Mouse (Mus musculus) embryo, embryonic 10 days (tissue): Measurements from ENCODE around the gene Hspb9.
A peak's percentile ranks its signal among the peaks of the same experiment; 100 is the strongest.

Experiments
- DNase-seq: peaks from one replicate; pipeline ENCODE4 v3.0.0-alpha.2; 2015; ENCODE audit warnings: low spot score

Hspb9 gene

DNA sequence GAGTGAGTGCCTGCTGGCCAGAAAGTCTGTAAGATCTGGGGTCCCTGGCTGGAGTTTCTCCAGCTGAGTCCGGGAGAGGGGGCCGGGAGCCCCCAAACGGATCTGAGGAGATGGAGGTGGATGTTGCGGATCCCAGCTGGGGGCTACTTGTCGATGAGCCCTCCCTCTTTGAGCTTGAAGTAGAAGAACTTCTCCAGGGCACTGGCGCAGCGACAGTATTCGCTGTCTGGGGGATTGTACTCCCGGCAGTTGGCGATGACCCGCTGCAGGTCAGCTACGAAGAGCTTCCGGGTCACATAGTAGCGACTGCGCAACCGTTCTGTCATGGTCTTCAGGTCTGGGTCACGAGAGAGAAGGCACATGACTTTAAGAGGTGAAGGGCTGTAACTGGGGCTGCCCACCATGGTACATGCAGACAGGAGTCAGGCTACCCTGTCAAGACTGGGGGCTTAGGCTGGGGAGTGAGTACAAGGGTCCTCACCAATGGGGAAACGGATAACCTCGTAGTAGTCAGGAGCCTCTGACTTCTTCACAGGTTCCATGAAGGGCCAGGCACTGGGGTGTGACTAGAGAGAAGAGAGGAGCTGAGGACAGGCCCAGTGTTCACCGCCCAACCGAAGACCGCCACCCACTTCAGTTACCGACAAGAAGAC is 8.4 kb upstream of the Hspb9 start:
- no peak for DNase-seq

DNA sequence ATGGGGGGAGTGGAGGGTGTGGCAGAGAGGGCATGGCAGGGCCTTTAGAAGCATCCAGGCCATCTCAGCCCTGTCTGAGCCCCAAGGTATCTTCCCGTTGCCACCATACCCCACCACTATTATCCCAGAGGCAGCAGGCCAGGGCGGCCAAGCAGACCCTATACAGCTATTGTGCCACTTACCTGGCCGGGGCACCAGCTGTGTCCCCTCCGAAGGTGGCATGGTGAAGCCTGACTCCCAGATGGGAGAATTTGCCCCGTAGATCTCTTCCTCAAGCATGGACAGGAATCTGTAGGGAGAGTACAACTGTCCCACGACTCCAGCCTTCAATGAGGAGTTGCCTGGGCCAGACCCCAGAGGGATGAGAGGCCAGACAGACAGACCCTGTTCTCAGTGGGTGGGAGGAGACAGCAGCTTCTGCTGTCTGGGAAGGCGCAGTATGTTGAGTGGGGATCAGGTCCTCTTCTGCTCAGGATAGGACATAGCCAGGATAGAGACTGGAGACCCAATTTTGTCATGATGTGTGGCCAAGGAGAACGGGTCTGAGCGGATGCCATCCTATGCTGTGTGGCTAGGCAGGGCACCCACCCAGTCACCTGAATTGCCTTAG is 4.3 kb upstream of the Hspb9 start:
- no peak for DNase-seq

DNA sequence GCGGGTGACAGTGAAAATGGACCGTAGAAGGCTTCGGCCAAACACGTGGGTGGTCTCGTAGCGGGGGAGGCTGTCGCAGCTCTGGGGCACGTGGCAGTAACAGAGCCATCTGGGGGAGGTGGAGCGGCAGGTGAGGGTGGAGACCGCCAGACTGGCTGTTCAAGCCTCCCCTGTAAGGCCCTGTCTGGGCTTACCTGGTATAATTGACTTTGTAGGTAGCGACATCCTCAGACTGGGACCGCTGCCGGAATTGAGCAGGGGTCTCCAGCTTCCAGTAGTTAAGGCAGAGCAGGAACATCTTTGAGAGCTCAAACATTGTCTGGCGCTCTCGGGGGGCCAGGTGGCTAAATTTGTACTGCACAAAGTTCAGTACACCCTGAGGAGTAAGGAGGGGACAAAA is 3.1 kb upstream of the Hspb9 start:
- DNase-seq: no peak

DNA sequence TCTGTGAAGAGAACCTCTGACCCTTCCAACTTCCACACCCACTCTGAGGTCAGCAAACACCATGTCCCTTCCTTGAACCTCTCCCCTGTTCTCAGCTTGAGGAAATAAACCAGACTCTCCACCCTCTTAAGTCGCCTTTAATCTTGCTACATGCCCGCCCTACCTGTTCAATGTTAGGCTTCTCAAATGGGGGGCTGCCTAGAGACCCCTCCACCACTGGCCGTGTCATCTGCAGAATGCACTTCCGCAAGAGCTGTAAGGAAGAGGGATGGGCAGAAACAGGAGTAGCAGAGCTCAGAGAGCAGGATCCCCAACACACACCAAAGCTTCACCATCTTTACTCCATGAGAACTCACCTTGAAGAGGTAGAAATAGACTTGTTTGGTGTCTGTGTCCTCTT is 2.7 kb upstream of the Hspb9 start:
- no peak for DNase-seq

DNA sequence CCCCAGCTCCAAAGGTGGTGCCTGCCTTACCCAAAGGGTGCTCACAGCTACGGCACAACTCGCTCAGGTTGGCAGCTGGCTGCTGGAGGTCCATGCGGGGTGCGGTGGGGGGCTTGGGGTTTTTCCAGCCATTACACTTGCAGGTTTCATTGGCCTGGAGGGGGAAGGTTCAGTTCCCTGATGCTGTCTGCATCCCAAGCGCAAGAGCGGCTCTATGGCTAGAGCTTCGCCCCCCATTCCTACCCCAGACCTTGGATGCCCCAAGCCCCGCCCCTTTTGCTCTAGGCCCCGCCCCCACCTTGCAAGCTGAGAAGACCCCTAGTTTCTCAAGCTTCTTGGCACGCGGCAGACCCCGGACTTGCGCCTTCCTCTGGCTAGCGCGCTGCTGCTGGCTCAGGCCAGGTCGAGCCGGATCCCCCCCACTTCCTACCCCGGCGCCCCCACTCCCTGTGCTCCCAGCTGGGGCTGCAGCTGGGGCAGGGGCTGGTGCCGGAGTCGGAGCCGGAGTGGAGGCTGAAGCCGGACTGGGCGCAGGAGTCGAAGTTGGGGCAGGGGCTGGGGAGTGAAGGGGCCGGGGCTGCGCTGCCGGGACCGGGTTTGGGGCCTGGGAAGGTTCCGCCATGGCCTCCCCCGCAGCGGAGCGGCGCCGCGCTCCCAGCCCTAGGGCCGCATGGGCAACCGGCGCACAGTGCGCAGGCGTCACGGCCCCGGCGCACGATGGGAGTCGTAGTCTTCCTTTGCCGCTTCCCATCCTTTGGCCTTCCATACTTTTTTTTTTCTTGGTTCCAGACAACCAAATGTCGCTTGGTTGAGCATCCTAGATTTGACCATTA is 1.7 kb upstream of the Hspb9 start, which contains the start of gene Kat2a:
Gene Kat2a, minus strand, starts transcription at position 683 of the 833 bp plus-strand sequence.
- peak; percentile 97 for DNase-seq

DNA sequence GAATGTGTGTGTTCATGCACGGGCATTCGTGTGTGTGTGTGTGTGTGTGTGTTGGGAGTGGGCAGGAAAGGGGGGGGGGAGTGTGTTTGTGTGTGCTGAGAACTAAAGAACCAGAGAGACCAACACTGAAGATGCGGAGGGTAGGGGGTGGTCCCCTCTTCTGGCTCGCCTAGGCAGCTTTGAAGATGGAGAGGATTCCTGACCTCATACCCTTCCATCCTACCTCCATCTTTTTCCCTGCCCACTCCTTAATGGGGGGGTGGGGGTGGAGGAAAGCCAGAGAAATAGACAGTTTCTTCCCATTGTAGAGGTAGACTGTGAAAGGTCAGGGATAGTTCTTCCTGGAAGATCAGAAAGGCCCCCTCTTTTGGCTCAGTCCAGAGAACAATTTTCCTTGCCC is 476 bp upstream of the Hspb9 start:
- DNase-seq: no peak

DNA sequence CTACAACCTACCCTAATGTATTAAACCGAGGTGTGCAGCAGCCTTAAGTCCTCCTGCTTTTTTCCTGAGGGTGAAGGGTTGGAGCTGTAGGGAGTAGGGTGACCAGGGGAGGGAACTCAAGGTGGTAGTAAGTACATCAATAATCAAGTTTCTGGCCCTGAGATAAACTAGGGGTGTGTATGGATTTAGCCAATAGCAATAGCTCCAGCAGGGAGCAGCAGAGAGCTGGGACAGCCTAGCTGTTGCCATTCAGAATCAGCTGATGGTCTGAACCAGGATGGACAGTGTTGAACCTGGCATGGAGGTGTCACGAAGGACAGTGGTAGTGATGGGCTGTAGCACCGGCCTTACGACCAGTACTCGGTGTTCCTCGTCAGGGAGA is 875 bp downstream of the Hspb9 start:
- peak; percentile 89 for DNase-seq

DNA sequence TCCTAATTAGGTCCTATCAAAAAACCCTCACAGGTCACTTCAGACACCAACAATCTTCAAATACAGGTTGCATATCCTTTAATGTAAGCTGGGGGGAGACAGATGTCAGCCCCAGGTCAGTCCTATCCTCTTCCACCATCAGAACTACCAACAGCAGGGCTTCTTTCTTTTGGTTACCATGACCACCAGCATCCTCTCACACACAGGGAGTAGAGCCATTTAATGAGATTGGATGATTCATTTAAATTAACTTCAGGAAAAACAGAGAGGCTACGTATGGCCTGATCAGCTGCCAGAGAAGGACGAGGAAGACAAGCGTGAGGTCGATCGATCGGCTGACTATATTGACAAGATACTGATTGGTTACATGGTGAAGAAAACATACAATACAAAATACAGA is 1.3 kb downstream of the Hspb9 start:
- peak; percentile 4 for DNase-seq

DNA sequence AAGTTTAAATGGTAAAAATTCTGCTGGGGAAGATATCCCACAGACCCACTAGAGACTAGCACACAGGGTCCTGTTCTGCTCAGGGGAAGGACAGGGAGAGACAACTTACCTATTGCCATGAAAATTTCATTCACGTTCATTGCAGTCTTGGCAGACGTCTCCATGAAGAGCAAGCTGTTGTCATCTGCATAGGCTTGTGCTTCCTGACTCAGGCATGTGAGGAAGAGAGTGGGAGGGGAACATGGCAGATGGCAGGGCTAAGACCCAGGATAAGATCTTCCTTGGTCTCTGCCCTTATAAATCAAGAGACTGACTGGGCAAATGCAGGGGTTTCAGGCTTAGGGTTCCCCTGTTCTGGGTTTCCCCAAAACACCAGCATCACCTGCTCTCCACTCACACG is 3.0 kb downstream of the Hspb9 start:
- no peak for DNase-seq

DNA sequence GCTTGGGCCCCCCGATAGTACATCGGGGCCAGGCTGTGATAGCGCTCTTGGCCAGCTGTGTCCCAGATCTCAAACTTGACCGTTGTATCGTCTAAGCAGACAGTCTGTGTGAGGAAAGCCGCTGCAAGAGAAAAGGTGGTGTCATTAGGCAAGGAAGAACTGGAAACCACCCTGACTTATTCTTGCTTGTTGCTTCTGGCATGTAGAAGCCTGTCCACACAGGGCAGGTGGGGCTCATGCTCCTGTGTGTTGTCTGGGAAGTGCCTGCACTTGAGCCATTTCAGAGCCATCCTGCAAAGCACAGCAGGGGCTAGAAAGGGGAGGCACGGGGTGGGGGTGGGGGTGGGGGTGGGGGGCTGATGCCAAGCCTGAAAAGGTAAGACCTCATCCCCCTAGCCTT is 4.8 kb downstream of the Hspb9 start:
- no peak for DNase-seq

DNA sequence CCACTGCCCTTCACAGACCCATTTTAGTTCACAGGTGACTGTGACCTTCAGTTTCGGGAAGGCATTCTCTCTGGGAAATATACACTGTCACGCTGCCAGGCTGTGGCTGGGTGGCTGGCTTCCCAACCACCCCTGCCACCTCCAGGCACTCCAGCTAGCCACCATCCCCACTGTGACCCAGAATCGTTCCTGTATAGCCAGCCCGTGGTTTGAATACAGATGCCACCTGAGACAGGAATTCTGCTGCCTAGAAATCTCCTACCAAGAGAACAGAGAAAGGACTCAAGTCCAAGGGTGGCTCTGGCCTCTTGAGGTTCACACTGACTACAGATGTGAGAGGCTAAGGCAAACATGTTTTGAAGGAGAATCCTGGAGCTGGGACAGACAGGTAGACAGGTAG is 5.2 kb downstream of the Hspb9 start:
- DNase-seq: no peak

DNA sequence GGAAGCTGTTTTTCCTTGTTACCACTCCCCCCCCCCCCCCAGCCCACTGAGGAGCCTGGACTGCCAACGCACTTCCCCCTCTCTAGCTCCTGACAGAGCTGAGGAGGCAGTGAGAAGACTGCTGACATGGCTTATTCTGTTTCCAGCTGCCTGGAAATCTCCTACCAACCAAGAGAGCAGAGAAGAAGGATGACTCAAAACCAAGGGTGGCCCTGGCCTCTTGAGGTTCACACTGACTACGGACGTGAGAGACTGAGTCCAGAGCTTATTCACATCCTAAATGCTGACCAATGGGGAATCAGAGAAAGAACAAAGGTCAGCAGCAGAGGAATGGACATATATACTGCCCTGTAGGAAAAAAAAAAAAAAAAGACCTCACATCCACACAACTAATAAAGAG is 5.7 kb downstream of the Hspb9 start:
- DNase-seq: no peak

DNA sequence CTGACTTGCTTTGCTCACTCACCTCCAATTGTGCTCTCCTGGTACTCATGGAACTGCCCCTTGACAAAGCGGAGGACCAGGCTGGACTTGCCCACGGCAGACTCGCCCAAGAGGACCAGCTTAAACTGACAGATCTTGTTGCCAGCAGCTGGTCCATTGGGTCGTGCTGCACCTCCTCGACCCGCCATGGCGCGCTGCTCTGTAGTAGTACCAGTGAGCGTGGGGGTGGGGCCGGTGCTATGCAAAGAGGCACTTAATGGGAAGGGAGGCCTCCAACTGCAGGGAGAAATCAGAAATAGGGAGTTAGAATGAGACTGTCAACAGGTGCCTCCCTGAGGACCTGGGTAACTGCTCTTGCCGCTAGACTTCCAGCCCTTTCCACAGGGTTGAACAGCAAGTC is 6.2 kb downstream of the Hspb9 start:
- no peak for DNase-seq

DNA sequence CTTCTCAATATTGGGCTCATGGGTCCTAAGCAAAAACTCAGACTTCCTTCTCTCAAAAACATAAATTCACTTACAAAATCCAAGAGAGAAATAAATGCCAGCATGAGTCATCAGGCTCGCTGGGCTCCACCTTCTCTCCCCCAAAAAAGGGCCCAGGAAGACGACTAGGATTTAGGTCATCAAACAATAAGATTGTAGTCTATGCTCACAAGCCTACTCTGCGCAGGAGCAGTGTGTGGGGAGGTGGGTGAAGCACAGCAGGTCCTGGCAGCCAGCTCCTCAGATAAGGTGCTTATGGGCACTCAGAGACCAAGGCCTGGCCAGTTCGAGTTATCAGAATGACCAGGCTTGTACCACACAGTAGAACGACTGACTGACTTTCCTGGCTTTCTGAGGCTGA is 6.7 kb downstream of the Hspb9 start:
- no peak for DNase-seq

DNA sequence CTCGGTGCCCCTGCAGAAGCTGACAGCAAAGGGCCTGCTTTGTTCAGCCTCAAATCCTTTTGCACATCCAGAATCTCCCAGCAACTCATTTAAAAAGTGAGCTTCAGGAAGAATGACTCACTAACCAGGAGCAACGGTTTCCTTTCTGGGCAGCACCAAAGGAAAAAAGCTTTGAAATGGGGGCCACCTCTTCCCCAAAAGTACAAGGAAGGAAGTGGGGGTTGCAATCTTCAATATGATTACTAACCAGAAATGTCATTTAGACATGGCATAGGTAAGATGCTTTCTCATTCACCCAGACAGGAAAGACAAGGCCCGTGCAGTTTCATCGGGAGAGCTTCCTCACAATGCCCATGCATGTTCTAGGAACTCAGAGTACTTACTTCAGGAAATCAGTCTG is 7.6 kb downstream of the Hspb9 start:
- DNase-seq: no peak

DNA sequence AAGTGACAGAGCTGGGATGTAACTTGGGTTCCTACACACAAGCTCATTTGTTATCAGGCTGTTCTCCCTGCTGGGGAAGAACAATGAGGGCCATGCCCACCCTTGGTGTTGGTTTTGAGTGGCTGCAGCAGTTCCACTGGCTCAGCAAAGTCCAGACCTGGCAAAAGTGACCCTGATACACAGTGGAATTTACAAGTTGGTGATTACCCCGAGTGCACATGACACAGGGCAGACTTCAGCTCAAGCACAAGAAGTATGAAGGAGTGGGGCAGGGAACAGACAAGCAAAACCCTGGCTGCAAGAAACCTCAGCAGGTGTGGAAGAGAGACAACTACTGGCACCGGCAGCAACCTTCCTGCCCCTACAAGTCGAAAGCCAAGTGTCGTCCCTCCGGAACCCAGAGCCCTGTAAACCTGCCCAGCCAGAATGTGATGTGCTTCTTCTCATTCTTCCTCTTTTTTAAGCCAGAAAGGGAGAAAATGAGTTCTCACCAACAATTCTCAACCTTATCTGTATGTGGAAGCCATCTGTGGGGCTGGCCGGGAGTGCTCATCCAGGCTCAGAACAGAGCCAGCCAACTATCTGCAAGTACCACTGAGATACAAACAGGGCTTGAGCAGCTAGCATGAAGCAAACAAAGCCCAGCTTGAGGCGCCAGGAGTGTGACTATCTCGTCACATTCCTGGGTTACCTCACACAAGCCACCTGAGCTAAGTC is 8.3 kb downstream of the Hspb9 start:
- no peak for DNase-seq

DNA sequence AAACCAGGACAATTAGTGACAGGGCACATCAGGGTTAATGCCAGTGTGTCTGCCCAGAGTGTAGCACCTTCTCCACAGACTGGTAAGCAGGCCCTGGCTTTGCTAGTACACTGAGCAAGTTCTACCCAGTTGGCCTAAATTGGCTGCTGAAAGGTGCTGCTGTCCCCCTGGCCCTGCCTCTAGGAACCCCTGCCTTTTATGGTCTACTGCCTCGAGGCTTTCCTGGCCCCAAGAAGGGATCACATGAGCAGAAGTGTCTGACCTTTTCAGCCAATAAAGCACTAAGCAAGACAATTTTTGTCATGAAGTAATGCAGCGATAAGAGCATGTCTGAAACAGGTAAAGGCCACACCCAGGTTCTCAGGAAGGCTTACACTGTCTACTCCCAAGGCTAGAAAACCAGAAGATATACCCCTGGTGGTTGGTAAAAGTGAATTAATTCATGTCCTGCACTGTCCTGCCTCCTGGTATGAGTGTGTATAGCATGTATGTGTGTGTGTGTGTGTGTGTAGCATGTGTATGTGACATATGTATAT is 8.9 kb downstream of the Hspb9 start:
- no peak for DNase-seq

DNA sequence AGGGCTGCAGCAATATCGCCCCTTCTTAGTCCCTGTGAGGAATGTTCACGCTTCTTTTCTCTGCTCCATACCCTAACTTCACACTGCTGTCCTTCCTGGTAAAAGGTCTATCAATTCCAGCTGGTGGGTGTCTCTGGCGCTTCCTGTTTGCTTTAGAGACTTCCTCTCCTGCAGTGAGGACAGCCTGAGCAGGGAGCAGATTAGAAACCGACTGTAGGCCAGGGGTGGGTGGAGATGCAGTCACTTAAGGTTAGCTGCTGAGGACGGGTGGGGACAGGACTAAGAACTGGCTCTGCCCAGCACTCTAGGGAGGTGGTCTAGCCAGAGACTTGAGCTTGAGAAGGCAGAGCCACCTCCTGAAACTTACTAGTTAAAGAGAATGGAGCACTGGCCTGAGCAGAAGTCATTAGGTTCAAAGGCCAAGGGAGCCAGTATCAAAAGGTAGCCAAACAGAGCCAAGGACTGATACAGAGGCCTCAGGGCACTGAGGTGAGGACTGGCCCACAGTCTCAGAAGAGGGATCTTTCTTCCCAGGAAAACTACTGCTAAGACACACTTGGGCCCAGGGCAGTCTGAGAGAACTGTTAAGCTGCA is 11.4 kb downstream of the Hspb9 start:
- DNase-seq: peak; percentile 40

DNA sequence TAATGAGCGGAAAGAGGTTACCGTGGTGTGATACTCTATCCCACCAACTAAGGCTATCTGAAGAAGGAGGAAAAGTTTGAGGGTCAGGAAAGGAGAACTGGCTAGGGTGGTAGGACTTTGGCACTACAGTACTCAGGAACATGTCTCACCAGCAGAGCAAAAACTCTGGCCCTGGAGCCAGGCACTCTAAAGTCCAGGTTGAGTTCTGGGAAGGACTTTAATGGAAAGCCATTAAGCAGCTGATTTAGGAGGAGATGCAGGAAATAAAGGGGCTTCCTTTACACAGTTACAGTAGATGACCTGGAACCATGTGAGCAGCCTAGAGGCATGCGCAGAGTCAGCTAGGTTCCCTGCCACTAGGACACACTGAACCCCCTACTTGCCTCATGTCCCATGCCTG is 13.6 kb downstream of the Hspb9 start:
- no peak for DNase-seq

DNA sequence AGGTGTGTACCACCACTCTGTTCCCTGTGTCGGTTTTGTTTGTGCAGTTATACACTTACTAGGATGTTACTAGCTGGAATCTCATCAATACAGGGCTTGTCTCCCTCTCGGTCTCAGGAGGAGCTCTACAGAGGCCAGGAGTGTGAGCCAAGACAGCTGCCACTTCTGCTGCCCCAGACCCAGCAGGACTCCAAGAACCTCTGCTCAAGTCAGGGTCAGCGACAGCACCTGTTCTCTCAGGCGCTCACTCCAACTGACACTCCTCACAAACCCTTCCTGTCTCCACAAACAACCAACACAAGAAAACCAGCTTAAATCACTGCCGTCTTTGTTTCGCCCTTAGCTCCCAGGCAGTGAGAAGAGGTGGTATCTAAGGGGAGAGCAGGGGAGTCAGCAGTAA is 15.0 kb downstream of the Hspb9 start:
- no peak for DNase-seq

DNA sequence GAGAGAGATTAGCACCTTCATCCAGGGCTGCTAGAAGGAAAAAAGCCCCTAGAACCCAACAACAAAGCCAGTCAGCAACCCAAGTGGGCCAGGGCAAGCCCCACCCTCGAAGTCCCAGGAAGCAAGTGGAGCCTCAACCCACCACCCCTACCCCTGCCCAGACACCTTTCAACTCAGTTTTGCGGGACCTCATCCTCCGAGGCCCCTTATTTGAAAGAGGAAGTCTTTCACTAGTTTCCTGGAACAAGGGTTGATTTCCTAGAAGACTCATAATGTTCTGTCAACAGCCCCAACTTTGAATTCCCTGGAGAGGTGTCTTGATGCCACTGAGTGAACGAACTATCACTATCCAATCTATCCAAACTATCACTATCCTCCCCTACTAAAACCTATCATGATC is 16.3 kb downstream of the Hspb9 start:
- no peak for DNase-seq
